Mouse (Mus musculus) midbrain, postnatal 0 days (tissue): ENCODE results near the gene Irx4. TPM values are rescaled to one million over a fixed set of nuclear protein-coding genes. Genes with fewer than 3 reads are reported as not detected.

Experiments
- ATAC-seq: fragments of 200-750 bp; cut with Nextera tagmentation; 2 replicates; pipeline ENCODE4 v1.8.0; 2017; ENCODE audit warnings: moderate number of reproducible peaks, mild to moderate bottlenecking, moderate TSS enrichment, moderate library complexity; ENCODE audit not compliant: low FRiP score
- DNase-seq: peaks from one replicate; pipeline ENCODE4 v3.0.0-alpha.2; 2015; ENCODE audit warnings: low spot score
- H3K27ac ChIP-seq: fragments of 300-500 bp; sonication (generic); 2 replicates; pipeline ENCODE4 v1.5.1; 2014; ENCODE audit warnings: low read depth, mild to moderate bottlenecking, low read length, mixed read lengths
- H3K27me3 ChIP-seq: fragments of 300-500 bp; sonication (generic); 2 replicates; pipeline ENCODE4 v1.6.1; 2014; ENCODE audit warnings: low read length, control low read depth, mixed read lengths; ENCODE audit not compliant: insufficient read depth
- H3K36me3 ChIP-seq: fragments of 300-500 bp; sonication (generic); 2 replicates; pipeline ENCODE4 v1.6.1; 2014; ENCODE audit warnings: low read length, control low read depth, mixed read lengths; ENCODE audit not compliant: insufficient read depth
- H3K4me1 ChIP-seq: fragments of 300-500 bp; sonication (generic); 2 replicates; pipeline ENCODE4 v1.6.1; 2014; ENCODE audit warnings: mild to moderate bottlenecking, control low read depth, antibody characterized with exemption, low read length, mixed read lengths; ENCODE audit not compliant: insufficient read depth
- H3K4me2 ChIP-seq: fragments of 300-500 bp; sonication (generic); 2 replicates; pipeline ENCODE4 v1.6.1; 2014; ENCODE audit warnings: low read depth, mild to moderate bottlenecking, low read length, mixed read lengths; ENCODE audit not compliant: poor library complexity, severe bottlenecking
- H3K4me3 ChIP-seq: fragments of 300-500 bp; sonication (generic); 2 replicates; pipeline ENCODE4 v1.5.1; 2014; ENCODE audit warnings: low read depth, mild to moderate bottlenecking, low read length, moderate library complexity
- H3K9ac ChIP-seq: fragments of 300-500 bp; sonication (generic); replicated peaks from 2 replicates; pipeline ENCODE4 v1.6.1; 2014; ENCODE audit warnings: mild to moderate bottlenecking, low read length, moderate library complexity, mixed read lengths; ENCODE audit not compliant: poor library complexity, severe bottlenecking
- H3K9me3 ChIP-seq: fragments of 300-500 bp; sonication (generic); 2 replicates; pipeline ENCODE4 v1.6.1; 2016; ENCODE audit warnings: low read length, control low read depth
- CTCF ChIP-seq: IDR thresholded peaks from 2 replicates; pipeline ENCODE4 v1.5.1; 2016; ENCODE audit warnings: antibody characterized with exemption, mild to moderate bottlenecking
- WGBS: fragments of 180-500 bp; shearing (Covaris S2); extraction: QIAGEN DNeasy Blood & Tissue Kit; methylation state at CpG from one replicate; pipeline ENCODE4 v1.1.7; 2014; 5-methylcytosine and 5-hydroxymethylcytosine counted together
- polyA plus RNA-seq: library from polyadenylated mRNA; unstranded; fragments of >200 nt; fragmentation: Nextera tagmentation; extraction: Ambion mirVana; gene quantifications from 2 replicates; pipeline ENCODE4 v1.2.1, GENCODE M21; 2015
- total RNA-seq: library from RNA; depleted of rRNA; stranded (reverse); fragments of >200 nt; gene quantifications from 2 replicates; pipeline ENCODE4 v1.2.3, GENCODE M21; 2014

Irx4 gene
- total and polyA plus RNA-seq, 2 experiments from 2014 or later = 0.63 to 2.8 TPM

DNA sequence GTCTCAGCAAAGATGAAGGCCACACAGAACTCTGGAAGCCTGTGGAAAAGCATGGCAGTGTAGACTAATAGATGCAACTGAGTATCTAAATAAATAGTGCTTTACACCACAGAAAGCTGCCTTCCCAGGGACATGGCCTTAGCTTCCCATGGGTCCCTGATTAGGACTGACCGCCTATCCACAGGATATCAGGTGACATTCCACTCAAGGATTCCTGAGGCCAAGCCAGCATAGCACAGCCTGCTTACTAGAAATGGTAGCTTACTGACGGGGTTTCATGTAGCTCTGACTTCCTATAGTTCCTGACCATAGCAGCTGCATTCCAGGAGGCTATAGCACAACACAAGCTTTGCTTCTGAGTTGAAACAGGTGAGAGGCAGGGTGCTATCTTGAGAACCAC lies 22.1 kb downstream of the Irx4 start:
- Histone ChIP-seq H3K4me2 (no peak overlapping the region), H3K9ac (no peak overlapping the region), H3K27ac (no peak overlapping the region), H3K36me3 (no peaks in the 10 kb centered on the region), H3K4me3 (no peak overlapping the region), H3K27me3 (no peaks in the 10 kb centered on the region), H3K4me1 (no peaks in the 10 kb centered on the region), H3K9me3 (no peaks in the 10 kb centered on the region)
- no peak for TF ChIP-seq CTCF
- whole genome bisulfite sequencing = 84% methylated on average over 2 of the region's 2 CpGs
- ATAC-seq (no peak), DNase-seq (no peak)

DNA sequence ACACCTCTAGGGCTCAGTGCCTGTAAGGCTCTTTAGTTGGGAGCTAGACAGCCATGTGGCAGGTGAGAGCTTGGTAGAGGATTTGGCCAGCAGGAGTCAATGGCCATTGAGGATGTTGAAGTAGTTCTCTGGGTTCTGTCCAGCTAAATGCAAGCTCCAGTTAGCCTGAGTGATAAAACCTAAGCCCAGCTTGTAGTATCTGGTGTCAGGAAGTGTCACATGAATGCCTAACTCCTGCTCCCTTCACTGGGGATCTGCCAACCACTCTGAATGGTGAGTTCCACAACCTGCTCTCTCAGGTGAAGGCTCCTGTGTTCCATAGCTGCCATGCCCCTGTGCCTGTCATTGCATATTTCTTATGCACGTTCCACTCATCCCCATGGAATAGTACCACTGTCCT lies 23.3 kb downstream of the Irx4 start:
- Histone ChIP-seq H3K4me1 (no peaks in the 10 kb centered on the region), H3K27me3 (no peaks in the 10 kb centered on the region), H3K36me3 (no peaks in the 10 kb centered on the region), H3K9ac (no peak overlapping the region), H3K4me2 (no peak overlapping the region), H3K27ac (no peak overlapping the region), H3K9me3 (no peaks in the 10 kb centered on the region), H3K4me3 (no peak overlapping the region)
- WGBS = 93% methylated on average over 1 of the region's 1 CpGs
- DNase-seq (no peak), ATAC-seq (no peak)
- TF ChIP-seq CTCF = no peak

DNA sequence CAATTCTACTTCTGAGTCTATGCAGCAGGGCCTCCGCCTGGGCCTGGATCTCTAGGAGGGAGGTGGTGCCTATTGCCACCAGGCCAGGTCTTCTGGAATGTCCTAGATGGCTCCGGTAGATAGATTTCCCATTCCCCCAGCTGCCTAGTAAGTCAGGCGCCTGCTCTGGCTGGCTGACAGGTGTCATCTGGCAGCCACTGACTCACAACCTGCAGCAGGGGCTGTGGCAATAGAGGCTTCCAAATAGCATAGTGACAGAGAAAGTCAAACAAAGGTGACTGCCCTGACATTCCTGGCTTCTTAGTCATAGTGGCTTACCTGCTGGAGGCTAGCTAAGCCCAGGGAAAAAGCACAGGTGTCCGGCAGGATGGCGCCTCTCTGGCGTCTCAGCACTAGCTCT lies 29.9 kb downstream of the Irx4 start:
- WGBS = 89% methylated on average over 6 of the region's 6 CpGs
- ATAC-seq = no peak

DNA sequence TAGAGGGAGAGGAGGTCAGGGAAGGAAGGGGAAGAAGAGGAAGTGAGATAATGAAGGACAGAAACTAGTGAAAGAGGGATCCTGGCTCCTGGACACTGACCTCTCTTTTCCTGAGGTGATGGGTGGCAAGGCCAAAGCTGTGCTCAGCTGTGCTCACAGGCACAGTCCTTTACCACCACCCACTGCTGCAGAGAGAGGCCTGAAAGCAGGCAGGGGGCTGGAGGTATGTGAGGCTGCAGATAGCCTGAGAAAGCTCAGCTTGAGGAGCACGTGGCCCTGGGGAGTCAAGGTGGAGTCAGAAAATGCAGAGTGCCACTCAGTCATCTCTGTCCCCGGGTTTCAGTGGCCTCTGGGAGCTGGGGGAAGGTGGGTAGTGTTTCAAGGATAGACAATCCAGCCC lies 30.8 kb downstream of the Irx4 start:
- H3K4me2 ChIP-seq = no peak overlapping the region
- no peak for DNase-seq
- 44% methylated on average over 2 of the region's 2 CpGs for WGBS
- H3K9me3 ChIP-seq = 0 out of 2 replicates have a peak, but pooled peaks cover 2% of the 10 kb centered on the region
- no peak overlapping the region for H3K4me3 ChIP-seq
- H3K27me3 ChIP-seq = no peaks in the 10 kb centered on the region
- no peak for ATAC-seq
- H3K27ac ChIP-seq = no peak overlapping the region
- H3K9ac ChIP-seq = no peak overlapping the region
- TF ChIP-seq CTCF = no peak
- H3K36me3 ChIP-seq = no peaks in the 10 kb centered on the region
- H3K4me1 ChIP-seq = no peaks in the 10 kb centered on the region

More for the DNA sequence above, 29.9 kb downstream of the Irx4 start:
- H3K36me3 ChIP-seq = no peaks in the 10 kb centered on the region
- H3K9me3 ChIP-seq = 0 out of 2 replicates have a peak, but pooled peaks cover 2% of the 10 kb centered on the region
- H3K4me2 ChIP-seq = no peak overlapping the region
- no peak overlapping the region for H3K27ac ChIP-seq
- DNase-seq = no peak
- H3K4me1 ChIP-seq = no peaks in the 10 kb centered on the region
- H3K9ac ChIP-seq = no peak overlapping the region
- H3K27me3 ChIP-seq = no peaks in the 10 kb centered on the region
- H3K4me3 ChIP-seq = no peak overlapping the region
- TF ChIP-seq CTCF = no peak

DNA sequence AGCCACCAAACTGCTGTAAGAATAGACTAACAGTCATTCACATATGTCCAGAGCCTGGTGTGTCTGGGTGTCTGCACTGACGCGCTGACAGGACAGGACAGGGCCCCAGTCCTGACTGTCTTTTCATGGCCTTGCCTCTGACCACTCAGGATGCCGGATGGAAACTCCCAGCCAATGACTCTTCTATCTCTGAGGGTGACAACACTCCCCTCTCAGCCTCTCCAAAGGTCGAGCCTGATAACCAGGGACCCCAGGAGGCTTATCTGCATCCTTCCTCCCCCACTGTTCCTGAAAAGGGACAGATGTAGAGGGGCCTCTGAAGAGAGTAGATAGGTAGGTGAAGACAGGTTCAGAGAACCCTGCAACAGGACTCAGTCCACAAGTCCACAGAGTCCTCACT lies 38.4 kb downstream of the Irx4 start:
- Histone ChIP-seq H3K9me3 (0 out of 2 replicates have a peak, but pooled peaks cover 2% of the 10 kb centered on the region), H3K4me2 (no peak overlapping the region), H3K9ac (no peak overlapping the region), H3K27ac (no peak overlapping the region), H3K4me1 (no peaks in the 10 kb centered on the region), H3K4me3 (no peak overlapping the region), H3K36me3 (no peaks in the 10 kb centered on the region), H3K27me3 (no peaks in the 10 kb centered on the region)
- DNase-seq (no peak), ATAC-seq (no peak)
- 72% methylated on average over 4 of the region's 4 CpGs for WGBS
- TF ChIP-seq CTCF = no peak

DNA sequence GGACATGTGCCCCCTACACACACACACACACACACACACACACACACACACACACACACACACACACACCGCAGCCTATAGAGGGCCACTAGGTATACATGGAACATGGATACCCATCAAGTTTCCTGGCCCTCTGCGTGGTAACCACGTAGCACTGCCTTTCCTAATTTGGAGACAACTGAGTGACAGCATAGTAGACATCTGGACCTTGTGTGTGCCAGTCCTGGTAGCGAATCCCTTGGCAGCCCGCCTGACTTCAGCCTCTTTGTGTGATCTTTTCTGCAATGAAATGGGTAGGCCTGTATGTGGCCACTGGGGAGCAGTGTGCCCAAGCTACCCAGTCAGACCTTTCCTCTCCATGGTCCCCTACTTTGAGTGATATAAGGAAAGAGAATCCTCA lies 39.0 kb downstream of the Irx4 start:
- Histone ChIP-seq H3K4me2 (no peak overlapping the region), H3K36me3 (no peaks in the 10 kb centered on the region), H3K4me1 (no peaks in the 10 kb centered on the region), H3K9ac (no peak overlapping the region), H3K27me3 (no peaks in the 10 kb centered on the region), H3K4me3 (no peak overlapping the region), H3K9me3 (0 out of 2 replicates have a peak, but pooled peaks cover 2% of the 10 kb centered on the region), H3K27ac (no peak overlapping the region)
- no peak for DNase-seq
- 88% methylated on average over 5 of the region's 5 CpGs for WGBS
- ATAC-seq = no peak
- no peak for TF ChIP-seq CTCF
